Mouse (Mus musculus): Measurements from ENCODE around the gene Hoxa6. TPM values are rescaled to one million over a fixed set of nuclear protein-coding genes. Genes with fewer than 3 reads are reported as not detected.

The Hoxa6 gene
- total and polyA plus RNA-seq, 3 experiments, result 0.16 TPM; not detected in 2

GRCm38 (mm10) chr6:52251177-52251879, 42.8 kb upstream of the Hoxa6 start:
- TF ChIP-seq GATA2 (IDR thresholded peaks at IDR 0.05; ENCODE audit: borderline replicate concordance, low read depth, low read length), result no peak
- no peak for TF ChIP-seq TAL1 (conservative IDR thresholded peaks at IDR 0.05; ENCODE audit: low read depth, low read length)
- no peak for TF ChIP-seq GATA1 (IDR thresholded peaks at IDR 0.05; ENCODE audit: borderline replicate concordance, low read length)
- no peak for TF ChIP-seq POLR2AphosphoS5 (IDR thresholded peaks at IDR 0.05; ENCODE audit: insufficient replicate concordance, low read depth, low read length)
- no peak for TF ChIP-seq CTCF (IDR thresholded peaks at IDR 0.05; ENCODE audit: low read depth, low read length)
- Histone ChIP-seq H3K4me3 (ENCODE audit: low read depth, low read length) (no peak overlapping the region), H3K9me3 (replicated peaks) (no peaks in the 10 kb centered on the region), H3K36me3 (replicated peaks) (no peaks in the 10 kb centered on the region), H3K4me1 (ENCODE audit: insufficient read depth, low read depth, low read length) (no peaks in the 10 kb centered on the region), H3K27me3 (ENCODE audit: insufficient read depth, low read length) (peaks cover 44% of the 10 kb centered on the region)
- ATAC-seq (ENCODE audit: extremely low read depth, insufficient number of reproducible peaks, low FRiP score, poor library complexity, severe bottlenecking) (no peak), DNase-seq (ENCODE audit: low spot score) (no peak)

GRCm38 (mm10) chr6:52249826-52250225, 41.3 kb upstream of the Hoxa6 start:
- Histone ChIP-seq H3K4me1 (ENCODE audit: insufficient read depth, low read depth, low read length) (no peaks in the 10 kb centered on the region), H3K36me3 (replicated peaks) (no peaks in the 10 kb centered on the region), H3K4me3 (ENCODE audit: low read depth, low read length) (no peak overlapping the region), H3K9me3 (replicated peaks) (no peaks in the 10 kb centered on the region), H3K27me3 (ENCODE audit: insufficient read depth, low read length) (peaks cover 52% of the 10 kb centered on the region)
- DNase-seq (ENCODE audit: low spot score) (no peak), ATAC-seq (ENCODE audit: extremely low read depth, insufficient number of reproducible peaks, low FRiP score, poor library complexity, severe bottlenecking) (no peak)
- TF ChIP-seq CTCF (IDR thresholded peaks at IDR 0.05; ENCODE audit: low read depth, low read length) (no peak), GATA2 (IDR thresholded peaks at IDR 0.05; ENCODE audit: borderline replicate concordance, low read depth, low read length) (no peak), TAL1 (conservative IDR thresholded peaks at IDR 0.05; ENCODE audit: low read depth, low read length) (no peak), GATA1 (IDR thresholded peaks at IDR 0.05; ENCODE audit: borderline replicate concordance, low read length) (no peak), POLR2AphosphoS5 (IDR thresholded peaks at IDR 0.05; ENCODE audit: insufficient replicate concordance, low read depth, low read length) (no peak)

- Histone ChIP-seq H3K4me1 (ENCODE audit: insufficient read depth, low read depth, low read length) (no peaks in the 10 kb centered on the region), H3K27me3 (ENCODE audit: insufficient read depth, low read length) (peaks cover 52% of the 10 kb centered on the region)
These were observed 40.9 kb upstream of the Hoxa6 start for GRCm38 (mm10) chr6:52249415-52249738.

GRCm38 (mm10) chr6:52248638-52249414, 40.3 kb upstream of the Hoxa6 start:
- H3K9me3 ChIP-seq (replicated peaks), result no peaks in the 10 kb centered on the region
- H3K4me1 ChIP-seq (ENCODE audit: insufficient read depth, low read depth, low read length), result no peaks in the 10 kb centered on the region
- ATAC-seq (ENCODE audit: extremely low read depth, insufficient number of reproducible peaks, low FRiP score, poor library complexity, severe bottlenecking), result no peak
- no peak for DNase-seq (ENCODE audit: low spot score)
- peaks cover 54% of the 10 kb centered on the region for H3K27me3 ChIP-seq (ENCODE audit: insufficient read depth, low read length)
- H3K4me3 ChIP-seq (ENCODE audit: low read depth, low read length), result no peak overlapping the region
- no peaks in the 10 kb centered on the region for H3K36me3 ChIP-seq (replicated peaks)
- no peak for TF ChIP-seq GATA1 (IDR thresholded peaks at IDR 0.05; ENCODE audit: borderline replicate concordance, low read length)
- no peak for TF ChIP-seq TAL1 (conservative IDR thresholded peaks at IDR 0.05; ENCODE audit: low read depth, low read length)
- no peak for TF ChIP-seq CTCF (IDR thresholded peaks at IDR 0.05; ENCODE audit: low read depth, low read length)

More at GRCm38 (mm10) chr6:52249415-52249738, 40.9 kb upstream of the Hoxa6 start:
- Histone ChIP-seq H3K36me3 (replicated peaks) (no peaks in the 10 kb centered on the region), H3K4me3 (ENCODE audit: low read depth, low read length) (no peak overlapping the region), H3K9me3 (replicated peaks) (no peaks in the 10 kb centered on the region)
- no peak for ATAC-seq (ENCODE audit: extremely low read depth, insufficient number of reproducible peaks, low FRiP score, poor library complexity, severe bottlenecking)
- TF ChIP-seq GATA2 (IDR thresholded peaks at IDR 0.05; ENCODE audit: borderline replicate concordance, low read depth, low read length) (no peak), GATA1 (IDR thresholded peaks at IDR 0.05; ENCODE audit: borderline replicate concordance, low read length) (no peak), POLR2AphosphoS5 (IDR thresholded peaks at IDR 0.05; ENCODE audit: insufficient replicate concordance, low read depth, low read length) (no peak), CTCF (IDR thresholded peaks at IDR 0.05; ENCODE audit: low read depth, low read length) (no peak), TAL1 (conservative IDR thresholded peaks at IDR 0.05; ENCODE audit: low read depth, low read length) (no peak)
- DNase-seq (ENCODE audit: low spot score), result no peak

GRCm38 (mm10) chr6:52247766-52248637, 39.5 kb upstream of the Hoxa6 start:
- H3K9me3 ChIP-seq (replicated peaks), result no peaks in the 10 kb centered on the region
- ATAC-seq (ENCODE audit: extremely low read depth, insufficient number of reproducible peaks, low FRiP score, poor library complexity, severe bottlenecking), result no peak
- no peaks in the 10 kb centered on the region for H3K4me1 ChIP-seq (ENCODE audit: insufficient read depth, low read depth, low read length)
- DNase-seq (ENCODE audit: low spot score), result no peak
- H3K4me3 ChIP-seq (ENCODE audit: low read depth, low read length), result no peak overlapping the region
- TF ChIP-seq GATA1 (IDR thresholded peaks at IDR 0.05; ENCODE audit: borderline replicate concordance, low read length) (no peak), TAL1 (conservative IDR thresholded peaks at IDR 0.05; ENCODE audit: low read depth, low read length) (no peak), GATA2 (IDR thresholded peaks at IDR 0.05; ENCODE audit: borderline replicate concordance, low read depth, low read length) (no peak), CTCF (IDR thresholded peaks at IDR 0.05; ENCODE audit: low read depth, low read length) (no peak), POLR2AphosphoS5 (IDR thresholded peaks at IDR 0.05; ENCODE audit: insufficient replicate concordance, low read depth, low read length) (no peak)
- no peaks in the 10 kb centered on the region for H3K36me3 ChIP-seq (replicated peaks)
- H3K27me3 ChIP-seq (ENCODE audit: insufficient read depth, low read length), result peaks cover 51% of the 10 kb centered on the region

GRCm38 (mm10) chr6:52246916-52247315, 38.4 kb upstream of the Hoxa6 start:
- no peak overlapping the region for H3K4me3 ChIP-seq (ENCODE audit: low read depth, low read length)
- H3K4me1 ChIP-seq (ENCODE audit: insufficient read depth, low read depth, low read length), result no peaks in the 10 kb centered on the region
- no peaks in the 10 kb centered on the region for H3K36me3 ChIP-seq (replicated peaks)
- ATAC-seq (ENCODE audit: extremely low read depth, insufficient number of reproducible peaks, low FRiP score, poor library complexity, severe bottlenecking) (no peak), DNase-seq (ENCODE audit: low spot score) (no peak)
- H3K27me3 ChIP-seq (ENCODE audit: insufficient read depth, low read length), result peaks cover 45% of the 10 kb centered on the region
- H3K9me3 ChIP-seq (replicated peaks), result no peaks in the 10 kb centered on the region
- TF ChIP-seq GATA1 (IDR thresholded peaks at IDR 0.05; ENCODE audit: borderline replicate concordance, low read length), result no peak
- no peak for TF ChIP-seq GATA2 (IDR thresholded peaks at IDR 0.05; ENCODE audit: borderline replicate concordance, low read depth, low read length)
- no peak for TF ChIP-seq POLR2AphosphoS5 (IDR thresholded peaks at IDR 0.05; ENCODE audit: insufficient replicate concordance, low read depth, low read length)
- no peak for TF ChIP-seq TAL1 (conservative IDR thresholded peaks at IDR 0.05; ENCODE audit: low read depth, low read length)
- TF ChIP-seq CTCF (IDR thresholded peaks at IDR 0.05; ENCODE audit: low read depth, low read length), result no peak
